Mouse (Mus musculus): ENCODE measurements around the gene Dusp18. TPM values are rescaled to one million over a fixed set of nuclear protein-coding genes. Genes with fewer than 3 reads are reported as not detected.

The Dusp18 gene
- 13.5 and 14.5 TPM in 2 replicates for polyA plus RNA-seq (2016; fragmentation: Nextera tagmentation; extraction: Ambion mirVana)

DNA sequence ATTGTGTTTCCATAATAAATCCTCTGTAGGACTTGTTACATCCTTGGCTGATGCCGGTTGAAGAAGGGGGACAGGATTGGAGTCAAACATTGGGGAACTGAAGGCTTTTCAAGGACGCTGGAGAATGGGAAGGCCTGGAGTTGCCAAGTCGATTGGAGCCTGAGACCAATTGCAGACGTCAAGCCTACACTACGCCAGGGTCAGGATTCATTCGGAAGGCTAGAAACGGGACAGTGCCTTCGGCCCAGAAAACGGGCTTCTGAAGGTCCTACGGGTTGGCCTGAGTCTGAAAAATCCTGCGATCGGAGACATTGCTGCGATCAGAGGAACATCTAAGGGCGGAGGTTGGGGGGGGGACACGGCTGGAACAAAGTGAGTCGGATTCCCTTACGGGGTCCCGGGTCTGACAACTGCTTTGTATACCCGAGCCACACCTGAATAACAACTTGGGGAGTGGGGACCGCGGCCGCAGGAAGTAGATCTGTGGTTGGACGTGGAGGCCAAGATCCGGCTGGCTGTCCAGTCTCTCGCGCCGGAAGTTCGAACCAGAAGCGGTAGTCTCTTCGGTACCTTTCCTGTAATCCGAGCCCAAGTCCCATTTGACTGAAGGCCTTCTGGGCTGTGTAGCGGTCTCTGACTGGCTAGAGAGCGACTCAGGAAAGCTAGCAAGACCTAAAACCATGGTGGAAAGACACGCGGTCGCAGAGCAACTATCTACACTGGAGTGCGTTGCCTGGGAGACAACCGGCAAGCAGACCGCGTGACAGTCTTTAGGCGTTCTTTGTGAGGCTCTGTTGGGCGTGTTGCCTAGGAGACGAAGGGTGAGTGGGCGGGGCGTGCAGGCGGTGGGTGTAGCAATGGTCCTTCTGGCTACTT, at the start of gene Dusp18, which contains the start of gene 4921536K21Rik:
TSS of gene Dusp18 (plus strand) at position 835 of the 876 bp plus-strand sequence.
TSS of gene 4921536K21Rik (minus strand) at position 693 of the 876 bp plus-strand sequence.
- Histone ChIP-seq H3K4me1 (replicated peaks) (peaks cover 14% of the 10 kb centered on the region), H3K4me2 (peak within 1 kb of the TSS; percentile 89), H3K9ac (peak within 1 kb of the TSS; percentile 78), H3K4me3 (peak within 1 kb of the TSS; percentile 60), H3K9me3 (replicated peaks) (no peaks in the 10 kb centered on the region), H3K36me3 (peaks cover 25% of the 10 kb centered on the region), H3K27ac (ENCODE audit: poor library complexity, severe bottlenecking) (peak within 1 kb of the TSS; percentile 77), H3K27me3 (replicated peaks) (no peaks in the 10 kb centered on the region)
- WGBS, result 3% methylated on average over 46 of the region's 46 CpGs
- peak; percentile 97 for ATAC-seq (ENCODE audit: insufficient number of reproducible peaks, low FRiP score)

DNA sequence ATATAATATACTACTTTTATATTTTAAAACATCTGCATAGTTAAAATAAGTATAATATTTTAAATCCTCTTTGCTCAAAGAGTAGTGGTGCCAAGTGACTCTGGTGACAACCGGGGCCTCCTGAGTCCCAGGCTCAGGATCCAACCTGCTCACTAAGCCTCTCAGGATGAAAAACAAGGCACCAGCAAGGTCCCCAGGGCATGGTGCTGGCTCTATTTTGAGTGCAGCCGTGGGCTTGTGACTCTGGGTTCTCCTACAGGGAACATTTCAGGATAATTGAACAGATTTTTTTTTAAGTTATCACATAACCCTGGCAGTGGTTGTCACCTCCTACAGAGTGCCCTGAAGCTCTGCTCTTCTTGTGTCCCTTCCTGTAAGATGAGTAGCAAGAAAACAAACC, 48.7 kb upstream of the Dusp18 start:
- H3K27me3 ChIP-seq (replicated peaks), result no peaks in the 10 kb centered on the region
- H3K4me2 ChIP-seq, result no peak overlapping the region
- WGBS, result 54% methylated on average over 2 of the region's 2 CpGs
- no peaks in the 10 kb centered on the region; the same call in 1 of the 2 replicates for H3K9me3 ChIP-seq (replicated peaks)
- ATAC-seq (ENCODE audit: insufficient number of reproducible peaks, low FRiP score), result no peak
- H3K4me3 ChIP-seq, result no peak overlapping the region
- H3K27ac ChIP-seq (ENCODE audit: poor library complexity, severe bottlenecking), result no peak overlapping the region
- H3K36me3 ChIP-seq, result no peaks in the 10 kb centered on the region
- no peak overlapping the region for H3K9ac ChIP-seq
- peaks cover 16% of the 10 kb centered on the region for H3K4me1 ChIP-seq (replicated peaks)

DNA sequence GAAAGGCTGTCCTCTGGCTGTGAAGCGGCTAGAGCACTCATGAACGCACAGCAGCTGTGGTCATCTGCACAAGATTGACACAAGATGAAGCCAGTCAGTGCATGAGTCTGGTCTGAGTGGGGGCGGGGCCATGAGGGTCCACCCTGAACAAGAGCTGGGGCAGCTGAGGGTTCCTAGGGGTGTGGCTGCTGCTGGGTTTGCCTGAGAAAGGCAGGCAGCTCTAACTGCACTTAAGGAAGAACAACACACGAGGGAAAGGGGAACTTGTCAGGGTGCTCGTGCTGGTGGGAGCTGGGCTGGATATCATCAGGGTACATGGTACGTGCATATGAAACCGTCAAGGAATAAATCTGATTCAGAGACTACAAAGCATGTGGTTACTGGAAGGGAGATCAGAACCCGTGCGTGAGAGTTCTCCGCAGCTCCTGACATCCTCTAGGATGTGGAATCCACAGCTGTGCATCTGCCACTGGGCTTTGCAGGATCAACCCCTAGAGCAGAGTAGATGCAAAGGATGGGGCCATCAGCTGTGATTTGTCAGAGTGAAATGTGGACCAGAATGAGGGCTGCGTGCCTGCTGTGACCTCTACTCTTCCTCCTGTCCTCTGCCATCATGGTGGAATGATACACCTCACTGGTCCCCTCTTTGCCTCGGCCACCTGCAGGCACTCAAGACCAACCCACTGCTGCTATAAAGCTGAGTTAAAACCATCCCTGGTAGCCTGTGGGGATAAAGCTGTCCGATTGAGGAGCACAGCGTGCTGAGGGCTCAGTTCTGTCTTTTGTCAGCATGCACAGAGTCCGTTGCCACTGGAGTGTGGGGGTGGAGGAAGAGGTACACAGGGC, 45.3 kb upstream of the Dusp18 start:
- no peaks in the 10 kb centered on the region for H3K27me3 ChIP-seq (replicated peaks)
- H3K27ac ChIP-seq (ENCODE audit: poor library complexity, severe bottlenecking), result no peak overlapping the region
- no peak for ATAC-seq (ENCODE audit: insufficient number of reproducible peaks, low FRiP score)
- H3K9ac ChIP-seq, result no peak overlapping the region
- H3K4me2 ChIP-seq, result no peak overlapping the region
- 76% methylated on average over 15 of the region's 15 CpGs for WGBS
- H3K4me1 ChIP-seq (replicated peaks), result peaks cover 4% of the 10 kb centered on the region
- H3K9me3 ChIP-seq (replicated peaks), result no peaks in the 10 kb centered on the region; the same call in 1 of the 2 replicates
- no peaks in the 10 kb centered on the region for H3K36me3 ChIP-seq
- H3K4me3 ChIP-seq, result no peak overlapping the region

DNA sequence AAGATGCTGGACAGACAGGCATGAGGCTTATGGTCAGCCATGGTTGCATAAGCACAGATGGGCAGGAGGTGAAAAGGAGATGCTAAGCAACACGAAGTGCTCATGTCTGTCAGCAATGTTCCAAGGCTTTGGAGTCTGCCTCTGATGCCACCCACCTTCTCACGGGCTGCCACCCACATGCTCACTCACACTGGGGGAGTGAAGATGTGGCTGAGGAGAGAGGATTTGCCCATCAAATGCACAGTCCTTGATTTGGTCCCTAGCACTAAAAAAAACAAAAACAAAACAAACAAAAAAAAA, 44.8 kb upstream of the Dusp18 start:
- H3K9ac ChIP-seq, result no peak overlapping the region
- no peaks in the 10 kb centered on the region for H3K36me3 ChIP-seq
- ATAC-seq (ENCODE audit: insufficient number of reproducible peaks, low FRiP score), result no peak
- 70% methylated on average over 2 of the region's 2 CpGs for WGBS
- H3K27ac ChIP-seq (ENCODE audit: poor library complexity, severe bottlenecking), result no peak overlapping the region
- no peak overlapping the region for H3K4me3 ChIP-seq
- H3K4me1 ChIP-seq (replicated peaks), result no peaks in the 10 kb centered on the region; the same call in 1 of the 2 replicates
- H3K27me3 ChIP-seq (replicated peaks), result no peaks in the 10 kb centered on the region
- no peaks in the 10 kb centered on the region; the same call in 1 of the 2 replicates for H3K9me3 ChIP-seq (replicated peaks)
- H3K4me2 ChIP-seq, result no peak overlapping the region

DNA sequence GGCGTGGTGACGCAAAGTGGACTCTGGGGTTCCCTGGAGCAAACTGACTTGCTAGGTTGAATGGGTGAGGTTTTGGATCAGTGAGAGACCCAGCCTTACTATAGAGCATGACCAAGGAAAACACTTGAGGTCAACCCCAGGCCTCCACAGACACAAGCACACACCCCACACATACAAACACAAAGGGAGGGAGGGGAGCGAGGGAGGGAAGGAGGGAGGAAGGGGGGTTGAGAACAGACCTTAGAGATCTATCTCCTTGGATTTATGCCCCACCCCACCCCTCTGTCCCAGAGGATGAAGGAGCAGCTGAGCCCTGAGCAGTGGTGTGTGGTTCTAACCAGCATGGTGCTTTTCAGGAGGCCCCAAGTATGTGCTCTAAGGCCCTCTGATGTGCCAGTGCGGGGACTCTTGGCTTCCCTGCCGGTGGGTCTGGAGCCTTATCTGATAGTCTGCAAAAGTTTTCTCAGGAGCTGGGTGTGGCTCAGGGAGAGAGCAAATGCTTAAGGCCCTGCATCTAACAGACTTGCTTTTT, 44.2 kb upstream of the Dusp18 start:
- Histone ChIP-seq H3K4me2 (no peak overlapping the region), H3K4me1 (replicated peaks) (no peaks in the 10 kb centered on the region; the same call in 1 of the 2 replicates), H3K36me3 (no peaks in the 10 kb centered on the region), H3K27ac (ENCODE audit: poor library complexity, severe bottlenecking) (no peak overlapping the region), H3K4me3 (no peak overlapping the region), H3K9me3 (replicated peaks) (no peaks in the 10 kb centered on the region; the same call in 1 of the 2 replicates), H3K27me3 (replicated peaks) (no peaks in the 10 kb centered on the region), H3K9ac (no peak overlapping the region)
- 51% methylated on average over 5 of the region's 5 CpGs for WGBS
- ATAC-seq (ENCODE audit: insufficient number of reproducible peaks, low FRiP score), result no peak

DNA sequence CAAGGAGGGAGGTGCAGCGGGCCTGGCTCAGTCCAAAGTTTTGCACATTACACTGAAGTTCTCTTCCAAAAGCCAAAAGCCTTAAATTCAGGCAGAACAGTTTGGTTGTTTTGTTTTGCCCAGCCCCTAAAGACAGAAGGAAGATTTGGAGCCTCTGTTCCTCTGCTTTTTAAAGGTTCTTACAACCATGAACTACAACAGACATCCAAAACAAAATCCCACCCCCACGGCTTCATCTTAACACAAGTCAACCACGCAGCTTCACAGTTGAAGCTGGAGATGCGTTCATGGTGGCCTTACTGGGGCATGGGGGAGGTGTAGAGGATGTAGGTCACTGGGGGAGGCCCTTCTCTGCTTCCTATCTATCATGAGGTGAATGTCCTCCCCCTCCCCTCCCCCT, 43.2 kb upstream of the Dusp18 start:
- H3K36me3 ChIP-seq, result no peaks in the 10 kb centered on the region
- H3K9me3 ChIP-seq (replicated peaks), result no peaks in the 10 kb centered on the region; the same call in 1 of the 2 replicates
- ATAC-seq (ENCODE audit: insufficient number of reproducible peaks, low FRiP score), result no peak
- H3K4me1 ChIP-seq (replicated peaks), result no peaks in the 10 kb centered on the region; the same call in 1 of the 2 replicates
- no peak overlapping the region for H3K4me3 ChIP-seq
- WGBS, result 69% methylated on average over 4 of the region's 4 CpGs
- no peak overlapping the region for H3K27ac ChIP-seq (ENCODE audit: poor library complexity, severe bottlenecking)
- H3K9ac ChIP-seq, result no peak overlapping the region
- no peak overlapping the region for H3K4me2 ChIP-seq
- H3K27me3 ChIP-seq (replicated peaks), result no peaks in the 10 kb centered on the region

DNA sequence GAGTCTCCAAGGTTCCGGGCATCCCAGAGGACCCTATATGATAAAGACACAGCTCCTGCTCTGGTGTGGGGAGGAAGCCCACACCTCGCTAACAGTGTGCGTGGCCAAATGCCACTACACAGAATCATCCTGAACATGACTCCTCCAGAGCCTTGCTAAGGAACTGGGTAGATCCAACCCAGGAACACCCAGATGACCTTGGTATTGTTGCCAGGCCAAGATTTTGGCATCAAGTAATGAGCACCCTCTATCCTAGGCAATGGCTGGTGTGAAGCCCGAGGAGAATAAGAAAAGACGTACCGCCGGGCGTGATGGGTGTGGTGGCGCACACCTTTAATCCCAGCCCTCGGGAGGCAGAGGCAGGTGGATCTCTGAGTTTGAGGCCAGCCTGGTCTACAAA, 42.0 kb upstream of the Dusp18 start:
- Histone ChIP-seq H3K4me3 (no peak overlapping the region), H3K9ac (no peak overlapping the region), H3K27me3 (replicated peaks) (no peaks in the 10 kb centered on the region; the same call in 1 of the 2 replicates), H3K9me3 (replicated peaks) (no peaks in the 10 kb centered on the region; the same call in 1 of the 2 replicates), H3K4me2 (no peak overlapping the region), H3K4me1 (replicated peaks) (no peaks in the 10 kb centered on the region; the same call in 1 of the 2 replicates), H3K27ac (ENCODE audit: poor library complexity, severe bottlenecking) (no peak overlapping the region), H3K36me3 (no peaks in the 10 kb centered on the region)
- WGBS, result 90% methylated on average over 10 of the region's 10 CpGs
- ATAC-seq (ENCODE audit: insufficient number of reproducible peaks, low FRiP score), result no peak

DNA sequence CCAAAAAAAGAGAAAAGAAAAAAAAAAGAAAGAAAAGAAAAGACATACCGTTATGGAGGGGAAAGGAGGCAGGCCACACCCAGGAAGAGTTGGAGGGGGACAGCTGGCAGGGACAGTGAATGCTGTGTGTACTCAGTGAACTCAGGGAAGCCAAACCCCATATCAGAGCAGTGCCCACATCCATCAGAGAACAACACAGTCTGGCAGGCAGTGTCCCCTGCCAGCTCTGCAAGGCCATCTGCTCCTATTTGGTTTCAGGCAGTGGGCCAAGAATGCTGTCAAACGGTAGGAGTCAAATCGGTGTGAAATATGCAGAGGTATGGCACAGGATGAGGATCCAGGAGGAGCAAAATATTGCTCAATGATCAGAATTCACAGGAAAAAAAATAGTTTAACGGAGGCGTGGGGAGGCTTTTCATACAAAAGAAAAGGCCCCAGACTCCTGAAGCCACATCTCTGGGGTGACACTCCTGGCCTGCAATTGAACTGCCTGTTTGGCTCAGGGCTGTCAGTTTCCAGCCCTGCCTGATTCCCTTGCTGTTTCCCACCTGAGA, 41.5 kb upstream of the Dusp18 start:
- Histone ChIP-seq H3K4me3 (no peak overlapping the region), H3K4me2 (no peak overlapping the region), H3K4me1 (replicated peaks) (no peaks in the 10 kb centered on the region; the same call in 1 of the 2 replicates), H3K27ac (ENCODE audit: poor library complexity, severe bottlenecking) (no peak overlapping the region), H3K36me3 (no peaks in the 10 kb centered on the region), H3K27me3 (replicated peaks) (no peaks in the 10 kb centered on the region; the same call in 1 of the 2 replicates), H3K9me3 (replicated peaks) (no peaks in the 10 kb centered on the region; the same call in 1 of the 2 replicates), H3K9ac (no peak overlapping the region)
- no peak for ATAC-seq (ENCODE audit: insufficient number of reproducible peaks, low FRiP score)
- 61% methylated on average over 5 of the region's 5 CpGs for WGBS

DNA sequence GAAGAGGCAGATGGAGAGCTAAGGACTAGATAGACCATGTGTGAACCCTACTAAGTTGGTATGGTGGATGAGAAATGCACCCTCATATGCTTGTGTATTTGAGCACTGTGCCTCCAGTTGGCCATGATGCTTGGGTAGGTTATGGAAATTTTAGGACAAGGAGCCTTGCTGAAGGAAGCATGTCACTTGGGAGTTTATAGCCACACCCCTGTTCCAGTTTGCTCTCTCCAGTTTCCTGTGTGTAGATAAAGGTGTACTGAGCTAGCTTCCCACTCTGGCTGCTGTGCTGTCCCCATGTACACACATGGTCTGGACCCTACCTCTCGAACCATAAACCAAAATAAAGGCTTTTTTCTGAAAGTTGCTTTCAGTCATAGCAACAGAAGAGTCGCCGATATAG, 40.9 kb upstream of the Dusp18 start:
- 83% methylated on average over 3 of the region's 3 CpGs for WGBS

DNA sequence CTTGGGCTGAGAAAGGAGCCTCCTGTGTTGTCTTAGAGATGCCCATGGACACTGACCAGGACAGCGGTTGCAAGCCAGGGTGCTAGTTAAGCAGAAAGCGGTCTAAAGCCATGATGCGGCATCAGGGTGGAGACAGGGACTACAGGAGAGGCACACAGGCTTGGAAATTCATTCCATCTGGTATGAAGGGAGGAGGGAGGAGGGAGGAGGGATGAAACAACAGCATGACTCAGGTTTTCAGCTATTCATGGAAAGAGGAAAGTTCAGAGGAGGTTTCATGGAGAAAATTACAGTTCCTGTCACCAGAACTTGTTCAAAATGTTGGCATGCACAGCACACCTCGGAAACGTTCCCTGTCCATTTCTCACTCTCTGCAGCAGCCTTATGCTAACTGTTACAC, 39.2 kb upstream of the Dusp18 start:
- no peak overlapping the region for H3K9ac ChIP-seq
- no peaks in the 10 kb centered on the region; the same call in 1 of the 2 replicates for H3K27me3 ChIP-seq (replicated peaks)
- 88% methylated on average over 5 of the region's 5 CpGs for WGBS
- ATAC-seq (ENCODE audit: insufficient number of reproducible peaks, low FRiP score), result no peak
- H3K4me2 ChIP-seq, result no peak overlapping the region
- H3K27ac ChIP-seq (ENCODE audit: poor library complexity, severe bottlenecking), result no peak overlapping the region
- H3K4me3 ChIP-seq, result no peak overlapping the region
- no peaks in the 10 kb centered on the region for H3K36me3 ChIP-seq
- H3K9me3 ChIP-seq (replicated peaks), result no peaks in the 10 kb centered on the region
- no peaks in the 10 kb centered on the region; the same call in 1 of the 2 replicates for H3K4me1 ChIP-seq (replicated peaks)

More for the DNA sequence above, 40.9 kb upstream of the Dusp18 start:
- no peak for ATAC-seq (ENCODE audit: insufficient number of reproducible peaks, low FRiP score)
- no peak overlapping the region for H3K4me2 ChIP-seq
- H3K4me1 ChIP-seq (replicated peaks), result no peaks in the 10 kb centered on the region; the same call in 1 of the 2 replicates
- no peaks in the 10 kb centered on the region; the same call in 1 of the 2 replicates for H3K9me3 ChIP-seq (replicated peaks)
- H3K9ac ChIP-seq, result no peak overlapping the region
- H3K36me3 ChIP-seq, result no peaks in the 10 kb centered on the region
- no peaks in the 10 kb centered on the region; the same call in 1 of the 2 replicates for H3K27me3 ChIP-seq (replicated peaks)
- H3K4me3 ChIP-seq, result no peak overlapping the region
- no peak overlapping the region for H3K27ac ChIP-seq (ENCODE audit: poor library complexity, severe bottlenecking)

All from heart, embryonic 12.5 days (tissue).